Mouse (Mus musculus): ENCODE measurements around the gene Slc37a2. TPM values are rescaled to one million over a fixed set of nuclear protein-coding genes. Genes with fewer than 3 reads are reported as not detected.

The Slc37a2 gene
- polyA plus RNA-seq (2012; ENCODE audit: low replicate concordance) = 3.6 and 4.5 TPM in 2 replicates

GRCm38 (mm10) chr9:37255149-37255888, at the start of gene Slc37a2:
Gene Slc37a2, minus strand, starts transcription at chr9:37255738.

GRCm38 (mm10) chr9:37207929-37208411, 47.6 kb downstream of the Slc37a2 start, which contains the start of gene Tmem218:
Gene Tmem218, plus strand, starts transcription at chr9:37208223.

Other genes with a start within 250 kb of the Slc37a2 start
- 0.11 and 0.26 TPM in 2 replicates for gene Pknox2, start 108.3 kb downstream of the Slc37a2 start, polyA plus RNA-seq (2012; ENCODE audit: low replicate concordance)
- gene Tmem218, start 47.5 kb downstream of the Slc37a2 start, polyA plus RNA-seq (2012; ENCODE audit: low replicate concordance) = 0.40 and 0.44 TPM in 2 replicates
- gene Ccdc15, start 92.7 kb upstream of the Slc37a2 start, polyA plus RNA-seq (2012; ENCODE audit: low replicate concordance) = 9.7 and 21.2 TPM in 2 replicates
- not detected in 2 replicates for gene Hepacam, start 111.6 kb upstream of the Slc37a2 start, polyA plus RNA-seq (2012; ENCODE audit: low replicate concordance)
- gene Robo4, start 146.2 kb upstream of the Slc37a2 start, polyA plus RNA-seq (2012; ENCODE audit: low replicate concordance) = 1.1 and 2.0 TPM in 2 replicates
- gene Robo3, start 177.5 kb upstream of the Slc37a2 start, polyA plus RNA-seq (2012; ENCODE audit: low replicate concordance) = 0.21 and 0.71 TPM in 2 replicates
- gene Msantd2, start 233.6 kb upstream of the Slc37a2 start, polyA plus RNA-seq (2012; ENCODE audit: low replicate concordance) = 15.5 and 39.2 TPM in 2 replicates

Data from hematopoietic multipotent progenitor cell, adult 10-12 weeks (in vitro differentiated cells).